Mouse (Mus musculus): Measurements from ENCODE around the gene Ehbp1l1.
"Not testable (repeated sequence)": the region's sequence is repeated elsewhere in the genome, so short reads cannot be mapped to it uniquely, and the experiment has no call there.

Gene Ehbp1l1

GRCm38 (mm10) chr19:5710068-5710467 is 16.0 kb downstream of the Ehbp1l1 start:
- no peak for DNase-seq (ENCODE audit: low read depth)

- no peak for DNase-seq (ENCODE audit: low read depth)
Observed at GRCm38 (mm10) chr19:5704801-5705571, 21.1 kb downstream of the Ehbp1l1 start.

- DNase-seq (ENCODE audit: low read depth) = no peak
Observed at GRCm38 (mm10) chr19:5704163-5704800, 21.8 kb downstream of the Ehbp1l1 start, which contains the start of gene Kcnk7. Kcnk7 (plus strand) TSS chr19:5704367.

- DNase-seq (ENCODE audit: low read depth) = no peak
Observed at GRCm38 (mm10) chr19:5695849-5696462, 30.2 kb downstream of the Ehbp1l1 start.

- DNase-seq (ENCODE audit: low read depth) = no peak
Observed at GRCm38 (mm10) chr19:5693801-5694200, 32.3 kb downstream of the Ehbp1l1 start.

GRCm38 (mm10) chr19:5692913-5693396 is 33.2 kb downstream of the Ehbp1l1 start:
- no peak for DNase-seq (ENCODE audit: low read depth)

- no peak for DNase-seq (ENCODE audit: low read depth)
Observed at GRCm38 (mm10) chr19:5692086-5692912, 33.8 kb downstream of the Ehbp1l1 start.

- no peak for DNase-seq (ENCODE audit: low read depth)
Observed at GRCm38 (mm10) chr19:5691601-5692000, 34.5 kb downstream of the Ehbp1l1 start.

GRCm38 (mm10) chr19:5690343-5690735 is 35.8 kb downstream of the Ehbp1l1 start:
- no peak for DNase-seq (ENCODE audit: low read depth)

GRCm38 (mm10) chr19:5689565-5690342 is 36.4 kb downstream of the Ehbp1l1 start:
- DNase-seq (ENCODE audit: low read depth) = peak; percentile 67

GRCm38 (mm10) chr19:5689088-5689428 is 37.1 kb downstream of the Ehbp1l1 start:
- DNase-seq (ENCODE audit: low read depth) = no peak

- DNase-seq (ENCODE audit: low read depth) = peak; percentile 99
Observed at GRCm38 (mm10) chr19:5688200-5689087, 37.7 kb downstream of the Ehbp1l1 start, which contains the start of the genes Map3k11 and Pcnx3. Map3k11 (plus strand) TSS chr19:5688742. Pcnx3 (minus strand) TSS chr19:5688908.

- no peak for DNase-seq (ENCODE audit: low read depth)
Observed at GRCm38 (mm10) chr19:5687738-5688137, 38.4 kb downstream of the Ehbp1l1 start.

- not testable (repeated sequence) for DNase-seq (ENCODE audit: low read depth)
Observed at GRCm38 (mm10) chr19:5686954-5687353, 39.2 kb downstream of the Ehbp1l1 start.

GRCm38 (mm10) chr19:5686437-5686836 is 39.7 kb downstream of the Ehbp1l1 start:
- no peak for DNase-seq (ENCODE audit: low read depth)

GRCm38 (mm10) chr19:5685861-5686260 is 40.3 kb downstream of the Ehbp1l1 start:
- DNase-seq (ENCODE audit: low read depth) = no peak

- no peak for DNase-seq (ENCODE audit: low read depth)
Observed at GRCm38 (mm10) chr19:5685431-5685830, 40.7 kb downstream of the Ehbp1l1 start.

- DNase-seq (ENCODE audit: low read depth) = no peak
Observed at GRCm38 (mm10) chr19:5684985-5685384, 41.1 kb downstream of the Ehbp1l1 start.

GRCm38 (mm10) chr19:5684236-5684635 is 41.9 kb downstream of the Ehbp1l1 start:
- DNase-seq (ENCODE audit: low read depth) = no peak

- DNase-seq (ENCODE audit: low read depth) = no peak
Observed at GRCm38 (mm10) chr19:5680432-5680831, 45.7 kb downstream of the Ehbp1l1 start.
